Mouse (Mus musculus) olfactory bulb, adult 2 months (tissue): ENCODE data around the gene Cox8b. TPM values are rescaled to one million over a fixed set of nuclear protein-coding genes. Genes with fewer than 3 reads are reported as not detected.

Experiments
- H3K27ac ChIP-seq: fragments of 200-500 bp; 2 replicates; pipeline ENCODE4 v1.5.1; 2012; ENCODE audit warnings: low read depth, low read length; ENCODE audit not compliant: insufficient read depth
- H3K4me1 ChIP-seq: fragments of 200-500 bp; 2 replicates; pipeline ENCODE4 v1.6.1; 2012; ENCODE audit warnings: low read length; ENCODE audit not compliant: control insufficient read depth, insufficient read depth
- H3K4me3 ChIP-seq: fragments of 200-500 bp; 2 replicates; pipeline ENCODE4 v1.5.1; 2012; ENCODE audit warnings: mild to moderate bottlenecking, low read depth, low read length, moderate library complexity; ENCODE audit not compliant: insufficient read depth
- CTCF ChIP-seq: fragments of 200-500 bp; IDR thresholded peaks from 2 replicates; pipeline ENCODE4 v1.5.1; 2012; ENCODE audit warnings: low read depth, mild to moderate bottlenecking, low read length, moderate library complexity; ENCODE audit not compliant: insufficient read depth
- POLR2A ChIP-seq: fragments of 200-500 bp; IDR thresholded peaks from 2 replicates; pipeline ENCODE4 v1.6.1; 2012; ENCODE audit warnings: mild to moderate bottlenecking, low read depth, low read length, moderate library complexity; ENCODE audit not compliant: insufficient read depth
- WGBS: fragments of 180-500 bp; shearing (Covaris S2); methylation state at CpG from one replicate; pipeline ENCODE4 v1.1.7; 2018; 5-methylcytosine and 5-hydroxymethylcytosine counted together
- polyA plus RNA-seq: library from polyadenylated mRNA; stranded (reverse); fragments of >200 nt; gene quantifications from 2 replicates; pipeline ENCODE4 v1.2.4, GENCODE M21; 2012; ENCODE audit warnings: low replicate concordance; ENCODE audit not compliant: missing spikeins, insufficient read depth, insufficient read length

Gene Cox8b
- polyA plus RNA-seq, 1 experiment = not detected

GRCm38 (mm10) chr7:140881696-140882468 is 18.4 kb downstream of the Cox8b start, which contains the start of the genes Psmd13 and Sirt3:
TSS of gene Psmd13 (plus strand) at chr7:140881968.
TSS of gene Sirt3 (minus strand) at chr7:140882309.
- under 1% methylated on average over 59 of the region's 59 CpGs for WGBS
- H3K4me1 ChIP-seq = peaks cover 3% of the 10 kb centered on the region; the same call in 1 of the 2 replicates
- peak; percentile 48 for TF ChIP-seq POLR2A
- TF ChIP-seq CTCF = no peak

GRCm38 (mm10) chr7:140880865-140881515 is 19.3 kb downstream of the Cox8b start:
- TF ChIP-seq POLR2A = no peak
- TF ChIP-seq CTCF = no peak
- WGBS = 8% methylated on average over 8 of the region's 8 CpGs
- Histone ChIP-seq H3K27ac (peak overlapping the region; percentile 45; the same call in 1 of the 2 replicates), H3K4me1 (peaks cover 3% of the 10 kb centered on the region; the same call in 1 of the 2 replicates), H3K4me3 (peak overlapping the region; percentile 93)

More at GRCm38 (mm10) chr7:140881696-140882468, 18.4 kb downstream of the Cox8b start, which contains the start of the genes Psmd13 and Sirt3:
- Histone ChIP-seq H3K27ac (peak within 1 kb of the TSS; percentile 75), H3K4me3 (peak within 1 kb of the TSS; percentile 93)

DNA sequence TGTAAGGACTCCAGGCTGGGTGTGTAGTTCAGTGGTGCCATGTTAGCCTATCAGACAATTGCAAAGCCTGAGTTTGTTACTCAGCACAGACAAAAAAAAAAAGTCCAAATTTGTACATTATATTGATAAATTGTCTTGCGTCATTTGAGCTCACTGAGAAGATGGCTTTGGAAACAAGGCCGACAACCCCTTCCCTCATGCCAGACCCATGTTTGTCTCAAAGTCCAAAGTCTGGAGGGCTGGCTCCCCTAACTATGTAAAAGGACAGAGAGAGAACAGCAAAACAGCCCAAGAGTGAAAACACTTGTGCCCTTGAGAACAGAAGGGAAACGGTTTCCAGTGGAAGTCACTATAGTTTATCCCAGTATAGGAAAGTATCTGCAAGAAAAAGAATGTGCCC is 19.8 kb downstream of the Cox8b start:
- 77% methylated on average over 3 of the region's 3 CpGs for WGBS
- TF ChIP-seq POLR2A (no peak), CTCF (no peak)
- no peak overlapping the region for H3K27ac ChIP-seq
- no peak overlapping the region for H3K4me3 ChIP-seq
- peaks cover 3% of the 10 kb centered on the region; the same call in 1 of the 2 replicates for H3K4me1 ChIP-seq

- 93% methylated on average over 7 of the region's 7 CpGs for WGBS
- Histone ChIP-seq H3K4me3 (no peak overlapping the region), H3K4me1 (peaks cover 3% of the 10 kb centered on the region; the same call in 1 of the 2 replicates), H3K27ac (no peak overlapping the region)
- no peak for TF ChIP-seq POLR2A
- TF ChIP-seq CTCF = no peak
Measured at GRCm38 (mm10) chr7:140879355-140879754, 20.9 kb downstream of the Cox8b start.

DNA sequence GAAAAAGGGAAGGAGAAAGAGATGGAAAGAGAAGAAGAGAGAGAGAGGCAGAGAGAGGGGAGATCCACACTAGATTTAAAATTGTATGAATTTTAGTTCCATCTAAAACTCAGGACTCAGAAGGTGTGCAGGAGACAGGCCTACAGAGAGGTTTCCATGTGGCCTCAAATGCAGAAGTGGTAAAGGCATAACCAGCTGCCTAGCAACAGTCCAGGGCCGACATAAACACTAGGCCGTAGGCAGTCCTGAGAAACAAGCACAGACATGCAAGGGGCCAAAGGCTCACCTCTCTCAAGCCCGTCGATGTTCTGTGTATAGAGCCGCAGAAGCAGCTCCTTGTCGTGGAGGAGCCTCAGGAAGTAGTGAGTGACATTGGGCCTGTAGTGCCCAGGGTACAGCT is 22.9 kb downstream of the Cox8b start:
- Histone ChIP-seq H3K4me1 (peaks cover 3% of the 10 kb centered on the region; the same call in 1 of the 2 replicates), H3K27ac (no peak overlapping the region), H3K4me3 (no peak overlapping the region)
- 84% methylated on average over 6 of the region's 6 CpGs for WGBS
- TF ChIP-seq POLR2A (no peak), CTCF (no peak)

DNA sequence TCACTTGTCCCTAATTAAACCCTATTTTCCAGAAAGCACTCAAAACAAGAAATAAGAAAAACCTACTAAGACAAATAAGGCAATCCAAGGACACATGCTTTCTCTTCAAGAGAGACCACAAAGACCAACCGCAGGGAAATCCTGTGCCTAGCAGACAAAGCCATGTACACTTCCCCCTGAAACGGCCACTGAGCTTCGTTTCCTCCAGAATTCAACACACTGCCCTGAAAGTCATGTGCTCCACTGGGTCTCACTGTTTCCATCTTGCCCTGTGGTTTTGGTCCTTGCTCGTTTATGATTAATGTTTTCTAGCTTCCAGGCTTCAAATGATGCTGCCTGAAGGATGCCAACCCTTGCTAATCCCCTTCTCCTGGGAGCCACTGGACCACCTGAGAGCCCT is 26.0 kb downstream of the Cox8b start:
- 59% methylated on average over 4 of the region's 4 CpGs for WGBS
- TF ChIP-seq POLR2A (no peak), CTCF (no peak)
- Histone ChIP-seq H3K27ac (no peak overlapping the region), H3K4me3 (no peak overlapping the region), H3K4me1 (no peaks in the 10 kb centered on the region; the same call in 1 of the 2 replicates)

- no peak overlapping the region for H3K27ac ChIP-seq
- H3K4me3 ChIP-seq = no peak overlapping the region
- no peaks in the 10 kb centered on the region; the same call in 1 of the 2 replicates for H3K4me1 ChIP-seq
- no peak for TF ChIP-seq CTCF
- TF ChIP-seq POLR2A = no peak
- WGBS = 86% methylated on average over 12 of the region's 12 CpGs
Measured at GRCm38 (mm10) chr7:140864761-140865160, 35.5 kb downstream of the Cox8b start.

DNA sequence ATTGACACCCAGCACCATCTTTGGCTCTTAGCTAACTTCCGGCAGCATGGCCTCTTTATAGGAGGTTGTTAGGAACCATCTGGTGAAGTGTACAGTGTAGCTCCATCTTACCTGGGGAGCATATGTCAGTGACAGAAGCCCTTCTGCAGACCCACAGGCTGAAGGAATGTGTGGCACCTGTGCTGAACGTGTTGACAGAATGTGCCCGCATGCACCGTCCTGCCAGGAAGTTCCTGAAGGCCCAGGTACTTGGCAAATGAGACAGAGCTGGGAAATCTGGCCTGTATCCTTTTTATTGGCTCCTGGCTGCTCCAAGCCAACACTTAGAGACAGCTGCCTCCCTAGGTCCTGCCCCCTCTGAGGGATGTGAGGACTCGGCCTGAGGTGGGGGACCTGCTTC is 39.5 kb downstream of the Cox8b start:
- Histone ChIP-seq H3K27ac (no peak overlapping the region), H3K4me3 (no peak overlapping the region), H3K4me1 (peaks cover 22% of the 10 kb centered on the region)
- no peak for TF ChIP-seq POLR2A
- no peak for TF ChIP-seq CTCF
- 86% methylated on average over 5 of the region's 5 CpGs for WGBS

GRCm38 (mm10) chr7:140859997-140860396 is 40.2 kb downstream of the Cox8b start:
- peaks cover 29% of the 10 kb centered on the region for H3K4me1 ChIP-seq
- TF ChIP-seq POLR2A = no peak
- TF ChIP-seq CTCF = no peak
- 79% methylated on average over 6 of the region's 6 CpGs for WGBS
- H3K27ac ChIP-seq = no peak overlapping the region
- no peak overlapping the region for H3K4me3 ChIP-seq
